ENCODE assay signal across 26 mouse cellular contexts in the genomic region with DNA sequence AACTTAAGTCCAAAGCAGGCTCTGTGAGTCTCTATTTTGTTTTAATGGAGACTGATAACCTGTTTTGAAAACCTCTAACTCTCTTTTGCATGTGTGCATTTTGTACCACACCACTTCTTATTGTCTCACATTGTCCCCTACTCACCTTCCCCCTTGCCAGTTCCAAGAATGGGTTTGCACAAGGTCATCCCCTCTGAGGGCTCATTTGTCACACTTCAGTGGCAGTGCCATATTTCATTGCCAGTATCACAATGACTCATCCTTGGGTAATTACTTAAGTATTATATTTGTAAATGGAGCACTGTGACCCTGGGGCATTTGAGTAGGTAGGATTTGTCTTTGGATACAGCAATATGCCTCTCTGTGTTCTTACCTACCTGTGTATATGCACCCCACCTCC.
DNase-seq lines count a peak whose midpoint lies in the region; ATAC-seq lines count a peak whose summit lies in the region.
"Had no signal": no experiment of that assay in that cellular context is flagged by ENCODE, and none has a peak within 500 bp of the region (broad histone marks: within the 10 kb centered on the region; RNA-seq: fewer than 3 reads in every experiment).

No protein-coding gene starts in this region.

- H3K4me3 ChIP-seq in kidney, embryonic 14.5 days (ENCODE audit: low read length) = no peak overlapping the region
- H3K4me3 ChIP-seq: embryonic facial prominence, embryonic 10.5 days; embryonic facial prominence, embryonic 13.5 days; erythroblast, embryonic 14.5 days; forebrain, embryonic 12.5 days; forebrain, embryonic 15.5 days; heart, embryonic 12.5 days; heart, embryonic 15.5 days; hindbrain, embryonic 10.5 days had no signal

- H3K9me3 ChIP-seq in kidney, embryonic 14.5 days (ENCODE audit: control insufficient read depth, low read length) = no peaks in the 10 kb centered on the region
- H3K9me3 ChIP-seq: embryonic facial prominence, embryonic 10.5 days; embryonic facial prominence, embryonic 13.5 days; forebrain, embryonic 12.5 days; forebrain, embryonic 15.5 days; heart, embryonic 12.5 days; heart, embryonic 15.5 days; hindbrain, embryonic 10.5 days had no signal

- DNase-seq in adrenal gland, adult 8-10 months = peak; percentile 38
- DNase-seq in adrenal gland, postnatal 4 days (ENCODE audit: low spot score in 2 of 2) = no peak
- DNase-seq in retina, embryonic 14.5 days (ENCODE audit: low spot score) = peak; percentile 5
- DNase-seq in retina, postnatal 1 day = no peak
- peak; percentile 21 for DNase-seq in adrenal gland, postnatal 14 days
- DNase-seq: cerebellum, adult 11-12 months; cerebellum, adult 8-10 months; cerebellum, postnatal 14 days; gastrocnemius, postnatal 25 days; heart, adult 18-20 months; heart, postnatal 10 days; heart, postnatal 36 days; kidney, adult 2 months had no signal

- H3K9ac ChIP-seq in kidney, embryonic 14.5 days (ENCODE audit: low read depth, low read length) = no peak overlapping the region
- H3K9ac ChIP-seq: embryonic facial prominence, embryonic 13.5 days; forebrain, embryonic 12.5 days; forebrain, embryonic 15.5 days; heart, embryonic 12.5 days; heart, embryonic 15.5 days; hindbrain, embryonic 14.5 days had no signal

- no peaks in the 10 kb centered on the region for H3K36me3 ChIP-seq in kidney, embryonic 14.5 days (ENCODE audit: control insufficient read depth, insufficient read depth, low read length)
- H3K36me3 ChIP-seq: embryonic facial prominence, embryonic 10.5 days; embryonic facial prominence, embryonic 13.5 days; forebrain, embryonic 12.5 days; forebrain, embryonic 15.5 days; heart, embryonic 12.5 days; heart, embryonic 15.5 days; hindbrain, embryonic 10.5 days had no signal

- no peaks in the 10 kb centered on the region for H3K4me1 ChIP-seq in kidney, embryonic 14.5 days (ENCODE audit: control insufficient read depth, insufficient read depth, low read length)
- H3K4me1 ChIP-seq: embryonic facial prominence, embryonic 10.5 days; embryonic facial prominence, embryonic 13.5 days; heart, embryonic 12.5 days; heart, embryonic 15.5 days had no signal

- ATAC-seq in kidney, embryonic 14.5 days (ENCODE audit: low FRiP score, low TSS enrichment) = no peak
- ATAC-seq: activated CD4-positive, CD25-positive, alpha-beta regulatory T cell, adult 4 months; CD4-positive, CD25-positive, alpha-beta regulatory T cell, adult 4 months; forebrain, embryonic 15.5 days; intestine, postnatal 0 days had no signal

- no peak overlapping the region for H3K27ac ChIP-seq in kidney, embryonic 14.5 days (ENCODE audit: low read depth, low read length)
- H3K27ac ChIP-seq: embryonic facial prominence, embryonic 10.5 days; embryonic facial prominence, embryonic 13.5 days; forebrain, embryonic 12.5 days; heart, embryonic 15.5 days; hindbrain, embryonic 10.5 days; hindbrain, embryonic 14.5 days had no signal

- no peaks in the 10 kb centered on the region for H3K27me3 ChIP-seq in kidney, embryonic 14.5 days (ENCODE audit: control insufficient read depth, insufficient read depth, low read length)
- H3K27me3 ChIP-seq: embryonic facial prominence, embryonic 13.5 days; forebrain, embryonic 12.5 days; forebrain, embryonic 15.5 days; heart, embryonic 12.5 days; heart, embryonic 15.5 days had no signal

- H3K4me2 ChIP-seq in kidney, embryonic 14.5 days (replicated peaks; ENCODE audit: low read depth, low read length) = no peak overlapping the region
- H3K4me2 ChIP-seq: embryonic facial prominence, embryonic 13.5 days; forebrain, embryonic 12.5 days; forebrain, embryonic 15.5 days; heart, embryonic 12.5 days; heart, embryonic 15.5 days; hindbrain, embryonic 14.5 days had no signal

Comparison
In these comparisons a context has a peak if more than half of its experiments do, and no peak if none do; other contexts are left out.
1. DNase-seq: peak in adrenal gland, adult 8-10 months (single experiment), retina, embryonic 14.5 days (single experiment) and adrenal gland, postnatal 14 days (single experiment); none in adrenal gland, postnatal 4 days (0 of 2) and retina, postnatal 1 day (single experiment).